Mouse (Mus musculus): ENCODE measurements around the gene Zfp169.
"Not testable (repeated sequence)": the region's sequence is repeated elsewhere in the genome, so short reads cannot be mapped to it uniquely, and the experiment has no call there.

Gene Zfp169

GRCm38 (mm10) chr13:48519122-48519521 is 5.9 kb upstream of the Zfp169 start:
- DNase-seq (ENCODE audit: low spot score in 2 of 2), result not testable (repeated sequence)

- DNase-seq (ENCODE audit: low spot score in 2 of 2), result no peak
These were observed 2.6 kb upstream of the Zfp169 start for GRCm38 (mm10) chr13:48515861-48516260.

GRCm38 (mm10) chr13:48508661-48509060 is 4.6 kb downstream of the Zfp169 start:
- no peak for DNase-seq (ENCODE audit: low spot score in 2 of 2)

- no peak for DNase-seq (ENCODE audit: low spot score in 2 of 2)
These were observed 10.8 kb downstream of the Zfp169 start for GRCm38 (mm10) chr13:48502422-48502821.

GRCm38 (mm10) chr13:48498676-48499075 is 14.6 kb downstream of the Zfp169 start:
- no peak for DNase-seq (ENCODE audit: low spot score in 2 of 2)

GRCm38 (mm10) chr13:48497693-48498221 is 15.5 kb downstream of the Zfp169 start:
- peak; percentile 29 to 30 for DNase-seq (ENCODE audit: low spot score in 2 of 2)

GRCm38 (mm10) chr13:48493183-48493582 is 20.1 kb downstream of the Zfp169 start:
- no peak for DNase-seq (ENCODE audit: low spot score in 2 of 2)

- no peak for DNase-seq (ENCODE audit: low spot score in 2 of 2)
These were observed 22.7 kb downstream of the Zfp169 start for GRCm38 (mm10) chr13:48490396-48491182.

- DNase-seq (ENCODE audit: low spot score in 2 of 2), result no peak
These were observed 29.6 kb downstream of the Zfp169 start for GRCm38 (mm10) chr13:48483606-48484005.

GRCm38 (mm10) chr13:48468656-48469180 is 44.5 kb downstream of the Zfp169 start:
- no peak for DNase-seq (ENCODE audit: low spot score in 2 of 2)

- no peak for DNase-seq (ENCODE audit: low spot score in 2 of 2)
These were observed 47.1 kb downstream of the Zfp169 start for GRCm38 (mm10) chr13:48466186-48466585.

- DNase-seq (ENCODE audit: low spot score in 2 of 2), result peak; percentile 61 to 70
These were observed 49.1 kb downstream of the Zfp169 start for GRCm38 (mm10) chr13:48464170-48464569.

GRCm38 (mm10) chr13:48459280-48459679 is 54.0 kb downstream of the Zfp169 start:
- DNase-seq (ENCODE audit: low spot score in 2 of 2), result no peak

- DNase-seq (ENCODE audit: low spot score in 2 of 2), result no peak
These were observed 65.1 kb downstream of the Zfp169 start for GRCm38 (mm10) chr13:48448119-48448518.

GRCm38 (mm10) chr13:48443996-48444395 is 69.3 kb downstream of the Zfp169 start:
- no peak for DNase-seq (ENCODE audit: low spot score in 2 of 2)

- DNase-seq (ENCODE audit: low spot score in 2 of 2), result no peak
These were observed 74.9 kb downstream of the Zfp169 start for GRCm38 (mm10) chr13:48438321-48438720.

All from urinary bladder, postnatal 36 days (tissue).